Mouse (Mus musculus): Measurements from ENCODE around the gene Abca13. TPM values are rescaled to one million over a fixed set of nuclear protein-coding genes. Genes with fewer than 3 reads are reported as not detected.
A peak's percentile ranks its signal among the peaks of the same experiment; 100 is the strongest.
"Not testable (repeated sequence)": the region's sequence is repeated elsewhere in the genome, so short reads cannot be mapped to it uniquely, and the experiment has no call there.

The Abca13 gene
- total RNA-seq, 2 experiments from 2014 or later: 0.05 TPM

DNA sequence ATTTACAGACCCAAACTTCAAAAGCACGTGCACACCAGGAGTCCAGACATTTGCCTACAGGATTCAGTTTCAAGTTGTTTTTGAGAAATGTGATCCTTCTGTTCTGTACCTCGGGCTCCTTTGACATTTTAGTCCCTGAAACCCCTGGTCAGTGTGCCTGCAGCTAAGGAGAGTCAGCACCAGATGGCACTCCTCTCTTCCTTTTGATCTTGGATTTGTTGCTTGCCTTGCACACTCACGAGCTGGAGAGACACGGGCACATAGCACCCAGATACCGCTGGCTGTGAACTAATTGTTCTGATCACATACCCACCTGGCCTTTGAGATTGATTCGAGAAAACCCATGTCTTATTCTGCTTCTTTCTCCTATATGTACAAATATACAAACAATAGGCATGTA is 289.8 kb downstream of the Abca13 start:
- DNase-seq (ENCODE audit: low spot score in 2 of 2): peak; percentile 24 to 50
- intact Hi-C loops (cut with DNase I): loop anchor here (2.0 to 10.0 kb wide), 3 partner anchors 313 to 1741 kb away; no protein-coding TSS in a partner anchor

- intact Hi-C loops (cut with DNase I): no loop called here
- peak in 1 of 2 experiments; percentile 34 for DNase-seq (ENCODE audit: low spot score in 2 of 2)
These were observed 308.8 kb downstream of the Abca13 start for GRCm38 (mm10) chr11:9500326-9501142.

- DNase-seq (ENCODE audit: low spot score in 2 of 2); intact Hi-C loops (cut with DNase I): not testable (repeated sequence)
These were observed 323.2 kb downstream of the Abca13 start for GRCm38 (mm10) chr11:9514966-9515365.

DNA sequence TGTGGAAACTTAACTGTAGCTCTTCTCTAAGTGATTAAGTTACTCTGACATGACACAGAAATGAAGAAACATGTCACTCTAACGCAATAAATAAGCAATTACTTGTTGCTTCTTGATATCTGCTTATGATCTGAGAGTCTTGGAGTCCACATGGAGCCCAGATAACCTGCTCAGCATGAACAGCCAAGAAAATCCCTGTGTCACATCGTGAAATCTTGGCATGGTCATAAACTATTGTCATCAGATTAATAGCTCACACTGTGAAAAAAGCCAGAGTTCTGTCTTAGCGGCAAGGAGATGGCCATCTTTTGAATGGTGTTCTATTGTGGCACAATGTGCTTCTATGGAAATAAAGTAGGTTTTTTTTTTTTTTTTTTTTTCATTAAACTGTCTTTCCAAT is 336.8 kb downstream of the Abca13 start:
- no peak for DNase-seq (ENCODE audit: low spot score in 2 of 2)
- intact Hi-C loops (cut with DNase I): no loop called here

DNA sequence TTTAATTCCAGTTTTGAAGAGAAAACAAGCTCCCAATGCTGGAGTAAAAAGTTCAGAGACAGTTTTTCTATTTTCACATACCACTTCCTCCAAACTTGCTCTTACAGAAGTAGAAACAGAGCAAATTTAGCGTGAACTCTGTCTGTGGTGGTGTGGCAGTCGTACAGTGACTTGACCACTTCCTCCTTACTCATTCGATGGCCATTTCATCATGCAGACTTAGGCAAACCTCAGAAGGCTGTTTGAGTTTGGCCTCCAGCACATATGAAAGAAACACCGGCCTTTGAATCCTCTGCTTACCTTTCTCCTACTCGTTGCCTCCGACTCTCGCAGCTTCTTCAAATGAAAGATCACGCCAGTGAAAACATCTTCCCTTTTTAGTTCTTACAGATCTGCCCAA is 340.0 kb downstream of the Abca13 start:
- DNase-seq (ENCODE audit: low spot score in 2 of 2): peak in 1 of 2 experiments; percentile 27

GRCm38 (mm10) chr11:9533189-9533588 is 341.4 kb downstream of the Abca13 start:
- DNase-seq (ENCODE audit: low spot score in 2 of 2): no peak
- intact Hi-C loops (cut with DNase I): no loop called here

More for the DNA sequence above, 340.0 kb downstream of the Abca13 start:
- intact Hi-C loops (cut with DNase I): no loop called here

DNA sequence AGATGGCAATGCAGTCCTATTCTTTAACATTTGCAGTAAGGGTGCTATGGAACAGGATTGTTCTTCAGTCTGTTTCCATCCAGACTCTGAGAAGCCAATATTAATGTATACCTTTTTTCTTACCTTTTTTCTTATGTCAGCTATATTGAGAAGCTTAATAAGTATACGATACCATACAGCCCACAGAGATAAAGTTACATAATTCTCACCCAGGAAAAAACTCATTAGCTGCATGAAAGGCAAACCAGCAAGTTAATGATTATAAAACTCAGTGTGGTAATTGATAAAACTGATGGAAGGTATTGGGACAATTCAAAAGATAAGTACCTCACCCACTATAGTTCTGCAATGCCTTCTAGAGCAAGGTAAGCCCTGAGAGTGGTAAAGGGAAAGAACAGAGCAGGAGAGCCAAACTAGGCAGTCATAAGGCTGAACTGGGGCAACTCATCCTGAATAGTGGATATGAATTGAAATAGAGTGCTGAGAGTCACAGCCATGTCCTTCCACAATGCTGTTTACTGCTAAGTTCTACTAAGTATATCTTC is 342.0 kb downstream of the Abca13 start:
- intact Hi-C loops (cut with DNase I): no loop called here
- no peak for DNase-seq (ENCODE audit: low spot score in 2 of 2)

DNA sequence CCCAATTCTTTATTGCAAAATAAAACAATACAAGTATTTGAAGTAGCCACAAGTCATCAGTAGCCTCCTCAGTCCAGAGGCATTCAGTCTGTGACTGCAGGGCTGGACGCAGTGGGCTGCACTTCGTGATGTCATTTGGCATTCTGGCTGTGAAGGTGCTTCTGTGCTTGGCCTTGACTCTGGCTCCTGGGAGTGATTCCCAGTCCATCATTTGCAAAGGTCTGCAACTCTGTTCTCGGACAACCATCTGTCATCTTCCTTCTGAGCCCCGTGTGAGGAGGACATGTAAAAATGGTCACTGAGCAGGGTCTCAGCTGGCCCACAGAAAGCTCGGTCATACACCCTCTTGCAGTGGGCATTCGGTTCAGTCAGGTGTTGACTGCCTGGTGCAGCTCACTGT is 345.1 kb downstream of the Abca13 start:
- no peak for DNase-seq (ENCODE audit: low spot score in 2 of 2)
- intact Hi-C loops (cut with DNase I): no loop called here

DNA sequence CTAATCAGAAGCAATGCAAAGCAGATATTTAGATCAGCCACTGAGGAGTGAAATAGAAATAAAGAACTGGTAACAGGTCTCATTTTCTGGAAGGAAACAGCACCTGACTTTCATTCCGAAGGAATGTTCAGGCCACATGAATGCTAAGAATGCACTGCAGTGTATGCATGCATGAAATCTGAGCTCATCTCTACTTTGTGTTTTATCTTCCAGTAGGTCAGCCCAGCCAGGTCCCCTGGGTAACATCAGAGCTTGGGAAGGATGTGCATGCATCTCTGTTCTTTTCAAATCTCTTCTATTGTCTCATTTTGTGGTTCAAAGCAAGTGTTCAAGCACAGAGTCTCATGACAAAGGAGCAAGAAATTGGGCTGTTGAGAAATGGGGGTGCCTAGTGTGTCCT is 346.6 kb downstream of the Abca13 start:
- DNase-seq (ENCODE audit: low spot score in 2 of 2): no peak
- intact Hi-C loops (cut with DNase I): no loop called here

DNA sequence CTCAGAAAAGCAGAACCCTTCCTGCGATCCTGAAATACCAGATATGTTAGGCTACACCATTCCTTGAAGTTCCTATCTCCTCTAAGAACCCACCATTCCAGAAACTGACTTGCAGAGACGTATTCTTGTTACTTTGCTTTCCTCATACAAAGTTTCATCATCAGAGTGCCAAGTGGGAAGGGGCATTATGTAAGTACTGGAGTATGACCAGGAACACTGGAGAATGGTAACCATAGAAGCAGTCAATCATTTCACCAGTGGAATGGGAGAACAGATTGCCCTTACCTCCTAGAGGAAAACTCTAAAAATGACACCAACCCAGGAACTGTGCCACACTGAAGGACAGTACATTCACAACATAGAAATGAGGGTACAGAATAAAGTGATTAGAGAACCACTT is 368.3 kb downstream of the Abca13 start:
- peak in 1 of 2 experiments; percentile 73 for DNase-seq (ENCODE audit: low spot score in 2 of 2)

GRCm38 (mm10) chr11:9568302-9568701 is 376.6 kb downstream of the Abca13 start:
- peak; percentile 48 to 87 for DNase-seq (ENCODE audit: low spot score in 2 of 2)
- intact Hi-C loops (cut with DNase I): no loop called here

More for the DNA sequence above, 368.3 kb downstream of the Abca13 start:
- intact Hi-C loops (cut with DNase I): no loop called here

- DNase-seq (ENCODE audit: low spot score in 2 of 2): peak in 1 of 2 experiments; percentile 4
- intact Hi-C loops (cut with DNase I): no loop called here
These were observed 378.6 kb downstream of the Abca13 start for GRCm38 (mm10) chr11:9570319-9570718.

- intact Hi-C loops (cut with DNase I): no loop called here
- no peak for DNase-seq (ENCODE audit: low spot score in 2 of 2)
These were observed 383.2 kb downstream of the Abca13 start for GRCm38 (mm10) chr11:9574894-9575293.

DNA sequence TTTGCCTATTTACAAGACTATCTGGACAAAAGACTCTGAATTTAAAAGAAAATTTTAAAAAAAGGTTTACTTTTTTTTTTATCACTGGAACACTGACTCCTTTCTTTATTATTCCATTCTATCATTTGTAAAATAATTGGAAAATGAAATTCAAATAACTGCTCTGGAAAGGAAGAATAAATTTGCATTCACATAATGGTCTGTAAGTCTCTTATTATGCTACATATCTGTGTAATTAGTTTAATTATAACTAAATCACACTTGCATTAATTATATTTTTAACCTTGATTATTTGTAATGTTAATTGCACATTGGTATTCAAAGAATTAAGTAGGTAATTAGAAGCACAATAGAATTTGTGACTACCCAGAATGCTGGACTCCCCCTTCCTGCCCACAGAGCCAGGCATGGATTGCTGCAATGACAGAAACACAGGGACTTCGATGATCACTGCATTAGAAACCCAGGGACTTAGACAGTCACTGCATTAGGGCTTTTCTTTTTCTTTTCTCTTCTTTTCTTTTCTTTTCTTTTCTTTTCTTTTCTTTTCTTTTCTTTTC is 400.1 kb downstream of the Abca13 start:
- no peak for DNase-seq (ENCODE audit: low spot score in 2 of 2)
- intact Hi-C loops (cut with DNase I): no loop called here

DNA sequence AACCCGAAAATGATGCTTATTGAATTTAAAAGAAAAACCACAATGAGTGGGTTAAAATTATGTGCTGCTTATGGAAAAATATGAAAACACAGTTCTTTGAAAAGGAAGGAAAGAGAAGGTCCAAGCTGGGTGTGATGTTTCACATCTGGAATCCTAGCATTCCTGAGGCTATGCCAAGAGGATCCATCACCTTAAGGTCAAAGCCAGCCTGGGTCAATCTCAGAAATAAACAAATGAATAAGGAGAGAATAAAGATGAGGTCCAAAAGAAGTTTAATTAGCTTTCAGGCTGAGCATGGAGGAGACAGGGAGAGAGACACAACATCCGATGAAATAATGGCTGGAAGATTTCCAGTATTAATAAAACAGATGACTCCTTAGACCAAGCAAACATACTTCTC is 405.6 kb downstream of the Abca13 start:
- DNase-seq (ENCODE audit: low spot score in 2 of 2): no peak
- intact Hi-C loops (cut with DNase I): no loop called here

- intact Hi-C loops (cut with DNase I): no loop called here
- DNase-seq (ENCODE audit: low spot score in 2 of 2): peak; percentile 11 to 28
These were observed 409.4 kb downstream of the Abca13 start for GRCm38 (mm10) chr11:9601096-9601495.

- intact Hi-C loops (cut with DNase I): no loop called here
- DNase-seq (ENCODE audit: low spot score in 2 of 2): no peak
These were observed 410.4 kb downstream of the Abca13 start for GRCm38 (mm10) chr11:9602137-9602536.

- intact Hi-C loops (cut with DNase I): no loop called here
- no peak for DNase-seq (ENCODE audit: low spot score in 2 of 2)
These were observed 416.5 kb downstream of the Abca13 start for GRCm38 (mm10) chr11:9608249-9608648.

- intact Hi-C loops (cut with DNase I): no loop called here
- no peak for DNase-seq (ENCODE audit: low spot score in 2 of 2)
These were observed 417.3 kb downstream of the Abca13 start for GRCm38 (mm10) chr11:9609075-9609474.

DNA sequence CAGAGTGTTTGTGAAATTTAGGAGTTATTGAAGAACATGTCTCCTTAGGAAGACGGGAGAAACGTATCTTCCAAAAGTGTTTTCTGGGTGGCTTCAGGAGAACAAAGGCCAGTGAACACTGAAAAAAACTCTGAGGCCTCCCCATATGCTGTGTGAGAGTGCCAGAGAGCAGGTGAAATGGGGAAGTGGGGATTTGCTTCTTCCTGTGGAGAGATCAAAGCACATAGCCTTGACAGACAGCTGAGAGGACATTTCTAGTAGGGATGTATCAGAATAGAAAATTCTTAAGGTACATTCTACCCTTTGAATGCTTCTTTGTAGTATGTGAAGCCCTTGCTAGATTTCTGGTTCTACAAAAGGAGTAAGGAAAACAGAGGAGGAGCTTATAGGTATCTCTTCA is 424.4 kb downstream of the Abca13 start:
- intact Hi-C loops (cut with DNase I): no loop called here
- no peak for DNase-seq (ENCODE audit: low spot score in 2 of 2)

DNA sequence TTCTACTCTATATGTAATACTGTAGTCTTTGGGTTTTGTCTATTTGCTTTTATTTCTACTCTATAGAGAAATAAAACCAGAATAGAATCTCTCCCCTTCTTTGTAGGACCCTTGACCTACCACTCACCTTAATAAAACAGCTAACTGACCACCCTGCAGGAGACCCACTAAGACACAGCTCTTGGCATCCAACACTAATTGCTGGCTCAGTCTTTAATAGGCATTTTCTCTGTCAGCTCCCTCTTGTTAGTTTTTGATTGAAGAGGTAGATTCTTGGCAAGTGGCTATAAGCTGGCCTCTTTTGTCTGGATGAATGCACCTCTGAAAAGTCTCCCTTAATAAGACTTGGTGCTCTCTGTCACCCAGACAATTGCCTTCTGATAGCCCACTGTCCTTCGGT is 424.9 kb downstream of the Abca13 start:
- intact Hi-C loops (cut with DNase I): no loop called here
- no peak for DNase-seq (ENCODE audit: low spot score in 2 of 2)

Measured in left cerebral cortex, postnatal 25 days (tissue).